Mouse (Mus musculus): ENCODE data around the gene Gm47996. TPM values are rescaled to one million over a fixed set of nuclear protein-coding genes. Genes with fewer than 3 reads are reported as not detected.
"Not testable (repeated sequence)": the region's sequence is repeated elsewhere in the genome, so short reads cannot be mapped to it uniquely, and the experiment has no call there.

Gm47996 gene
- polyA plus RNA-seq (2014; fragmentation: Nextera tagmentation; extraction: Ambion mirVana): not detected in 2 replicates

- not testable (repeated sequence) for H3K27me3 ChIP-seq (ENCODE audit: control insufficient read depth, insufficient read depth, low read length); H3K4me2 ChIP-seq (ENCODE audit: low read depth, low read length); H3K4me3 ChIP-seq (ENCODE audit: low read depth, low read length); H3K27ac ChIP-seq (ENCODE audit: low read depth, low read length); H3K36me3 ChIP-seq (ENCODE audit: control insufficient read depth, insufficient read depth, low read length); H3K9me3 ChIP-seq (ENCODE audit: control insufficient read depth, low read length); ATAC-seq (ENCODE audit: low read depth); H3K9ac ChIP-seq (replicated peaks; ENCODE audit: low read depth, low read length); H3K4me1 ChIP-seq (ENCODE audit: control insufficient read depth, insufficient read depth, low read length)
- WGBS: 90% methylated on average over 4 of the region's 8 CpGs
Observed at GRCm38 (mm10) chr1:151209824-151210355, at the start of gene Gm47996. Gene Gm47996, plus strand, starts transcription at chr1:151210131.

GRCm38 (mm10) chr1:151166031-151166430 lies 43.9 kb upstream of the Gm47996 start:
- Histone ChIP-seq H3K4me2 (ENCODE audit: low read depth, low read length) (no peak overlapping the region), H3K27ac (ENCODE audit: low read depth, low read length) (no peak overlapping the region), H3K9me3 (ENCODE audit: control insufficient read depth, low read length) (no peaks in the 10 kb centered on the region), H3K27me3 (ENCODE audit: control insufficient read depth, insufficient read depth, low read length) (no peaks in the 10 kb centered on the region), H3K36me3 (ENCODE audit: control insufficient read depth, insufficient read depth, low read length) (no peaks in the 10 kb centered on the region), H3K4me1 (ENCODE audit: control insufficient read depth, insufficient read depth, low read length) (peaks cover 10% of the 10 kb centered on the region; the same call in 1 of the 2 replicates), H3K9ac (replicated peaks; ENCODE audit: low read depth, low read length) (no peak overlapping the region), H3K4me3 (ENCODE audit: low read depth, low read length) (no peak overlapping the region)
- no peak for ATAC-seq (ENCODE audit: low read depth)
- WGBS: 27% methylated on average over 8 of the region's 8 CpGs

GRCm38 (mm10) chr1:151167297-151168047 lies 42.5 kb upstream of the Gm47996 start:
- Histone ChIP-seq H3K4me1 (ENCODE audit: control insufficient read depth, insufficient read depth, low read length) (peaks cover 10% of the 10 kb centered on the region; the same call in 1 of the 2 replicates), H3K27ac (ENCODE audit: low read depth, low read length) (no peak overlapping the region), H3K4me2 (ENCODE audit: low read depth, low read length) (no peak overlapping the region), H3K9ac (replicated peaks; ENCODE audit: low read depth, low read length) (no peak overlapping the region), H3K36me3 (ENCODE audit: control insufficient read depth, insufficient read depth, low read length) (no peaks in the 10 kb centered on the region), H3K9me3 (ENCODE audit: control insufficient read depth, low read length) (no peaks in the 10 kb centered on the region), H3K4me3 (ENCODE audit: low read depth, low read length) (no peak overlapping the region), H3K27me3 (ENCODE audit: control insufficient read depth, insufficient read depth, low read length) (no peaks in the 10 kb centered on the region)
- peak; percentile 59; the same call in 1 of the 2 replicates for ATAC-seq (ENCODE audit: low read depth)
- 7% methylated on average over 12 of the region's 12 CpGs for WGBS

GRCm38 (mm10) chr1:151168637-151169036 lies 41.3 kb upstream of the Gm47996 start:
- no peaks in the 10 kb centered on the region for H3K36me3 ChIP-seq (ENCODE audit: control insufficient read depth, insufficient read depth, low read length)
- H3K27ac ChIP-seq (ENCODE audit: low read depth, low read length): no peak overlapping the region
- H3K9ac ChIP-seq (replicated peaks; ENCODE audit: low read depth, low read length): no peak overlapping the region
- ATAC-seq (ENCODE audit: low read depth): no peak
- WGBS: 73% methylated on average over 3 of the region's 3 CpGs
- no peaks in the 10 kb centered on the region for H3K9me3 ChIP-seq (ENCODE audit: control insufficient read depth, low read length)
- H3K4me3 ChIP-seq (ENCODE audit: low read depth, low read length): no peak overlapping the region
- no peak overlapping the region for H3K4me2 ChIP-seq (ENCODE audit: low read depth, low read length)
- H3K27me3 ChIP-seq (ENCODE audit: control insufficient read depth, insufficient read depth, low read length): no peaks in the 10 kb centered on the region
- peaks cover 10% of the 10 kb centered on the region; the same call in 1 of the 2 replicates for H3K4me1 ChIP-seq (ENCODE audit: control insufficient read depth, insufficient read depth, low read length)

- H3K4me1 ChIP-seq (ENCODE audit: control insufficient read depth, insufficient read depth, low read length): peaks cover 10% of the 10 kb centered on the region; the same call in 1 of the 2 replicates
- no peak overlapping the region for H3K4me3 ChIP-seq (ENCODE audit: low read depth, low read length)
- H3K36me3 ChIP-seq (ENCODE audit: control insufficient read depth, insufficient read depth, low read length): no peaks in the 10 kb centered on the region
- H3K27me3 ChIP-seq (ENCODE audit: control insufficient read depth, insufficient read depth, low read length): no peaks in the 10 kb centered on the region
- no peak overlapping the region for H3K9ac ChIP-seq (replicated peaks; ENCODE audit: low read depth, low read length)
- H3K4me2 ChIP-seq (ENCODE audit: low read depth, low read length): no peak overlapping the region
- WGBS: 73% methylated on average over 2 of the region's 2 CpGs
- no peak overlapping the region for H3K27ac ChIP-seq (ENCODE audit: low read depth, low read length)
- no peak for ATAC-seq (ENCODE audit: low read depth)
- H3K9me3 ChIP-seq (ENCODE audit: control insufficient read depth, low read length): no peaks in the 10 kb centered on the region
Observed at GRCm38 (mm10) chr1:151171572-151172461, 38.1 kb upstream of the Gm47996 start.

GRCm38 (mm10) chr1:151177030-151177936 lies 32.6 kb upstream of the Gm47996 start:
- no peaks in the 10 kb centered on the region for H3K27me3 ChIP-seq (ENCODE audit: control insufficient read depth, insufficient read depth, low read length)
- no peaks in the 10 kb centered on the region for H3K36me3 ChIP-seq (ENCODE audit: control insufficient read depth, insufficient read depth, low read length)
- H3K9me3 ChIP-seq (ENCODE audit: control insufficient read depth, low read length): no peaks in the 10 kb centered on the region
- no peak overlapping the region for H3K9ac ChIP-seq (replicated peaks; ENCODE audit: low read depth, low read length)
- ATAC-seq (ENCODE audit: low read depth): peak; percentile 79
- peak overlapping the region; percentile 41 for H3K4me2 ChIP-seq (ENCODE audit: low read depth, low read length)
- no peaks in the 10 kb centered on the region for H3K4me1 ChIP-seq (ENCODE audit: control insufficient read depth, insufficient read depth, low read length)
- WGBS: 3% methylated on average over 10 of the region's 10 CpGs
- no peak overlapping the region for H3K27ac ChIP-seq (ENCODE audit: low read depth, low read length)
- peak overlapping the region; percentile 15; the same call in 1 of the 2 replicates for H3K4me3 ChIP-seq (ENCODE audit: low read depth, low read length)

GRCm38 (mm10) chr1:151177937-151178271 lies 32.0 kb upstream of the Gm47996 start:
- whole genome bisulfite sequencing: 8% methylated on average over 4 of the region's 4 CpGs
- Histone ChIP-seq H3K9ac (replicated peaks; ENCODE audit: low read depth, low read length) (no peak overlapping the region), H3K4me3 (ENCODE audit: low read depth, low read length) (peak overlapping the region; percentile 15; the same call in 1 of the 2 replicates), H3K4me2 (ENCODE audit: low read depth, low read length) (peak overlapping the region; percentile 41), H3K27ac (ENCODE audit: low read depth, low read length) (no peak overlapping the region), H3K4me1 (ENCODE audit: control insufficient read depth, insufficient read depth, low read length) (no peaks in the 10 kb centered on the region), H3K9me3 (ENCODE audit: control insufficient read depth, low read length) (no peaks in the 10 kb centered on the region), H3K27me3 (ENCODE audit: control insufficient read depth, insufficient read depth, low read length) (no peaks in the 10 kb centered on the region), H3K36me3 (ENCODE audit: control insufficient read depth, insufficient read depth, low read length) (no peaks in the 10 kb centered on the region)
- ATAC-seq (ENCODE audit: low read depth): peak; percentile 42; the same call in 1 of the 2 replicates

GRCm38 (mm10) chr1:151178505-151179083 lies 31.3 kb upstream of the Gm47996 start:
- H3K27me3 ChIP-seq (ENCODE audit: control insufficient read depth, insufficient read depth, low read length): no peaks in the 10 kb centered on the region
- ATAC-seq (ENCODE audit: low read depth): peak; percentile 50; the same call in 1 of the 2 replicates
- H3K9me3 ChIP-seq (ENCODE audit: control insufficient read depth, low read length): no peaks in the 10 kb centered on the region

More at GRCm38 (mm10) chr1:151178505-151179083, 31.3 kb upstream of the Gm47996 start:
- Histone ChIP-seq H3K4me1 (ENCODE audit: control insufficient read depth, insufficient read depth, low read length) (no peaks in the 10 kb centered on the region), H3K4me2 (ENCODE audit: low read depth, low read length) (no peak overlapping the region), H3K27ac (ENCODE audit: low read depth, low read length) (no peak overlapping the region), H3K36me3 (ENCODE audit: control insufficient read depth, insufficient read depth, low read length) (no peaks in the 10 kb centered on the region), H3K4me3 (ENCODE audit: low read depth, low read length) (no peak overlapping the region), H3K9ac (replicated peaks; ENCODE audit: low read depth, low read length) (no peak overlapping the region)
- 9% methylated on average over 2 of the region's 2 CpGs for WGBS

Data from neural tube, embryonic 14.5 days (tissue).